Mouse (Mus musculus) G1E (cell line): ENCODE data around the gene Ywhag. TPM values are rescaled to one million over a fixed set of nuclear protein-coding genes. Genes with fewer than 3 reads are reported as not detected.
A peak's percentile ranks its signal among the peaks of the same experiment; 100 is the strongest.

Experiments used
- ATAC-seq: 2 replicates; pipeline ENCODE4 v1.8.0; 2016; ENCODE audit warnings: mild to moderate bottlenecking; ENCODE audit not compliant: insufficient number of reproducible peaks, poor library complexity, low FRiP score, severe bottlenecking; ENCODE audit errors: extremely low read depth
- DNase-seq: peaks from one replicate; pipeline ENCODE4 v3.0.0; 2012; ENCODE audit warnings: low spot score
- H3K27me3 ChIP-seq: 2 replicates; pipeline ENCODE4 v1.6.1; 2012; ENCODE audit warnings: mild to moderate bottlenecking, low read length, inconsistent platforms; ENCODE audit not compliant: insufficient read depth
- H3K36me3 ChIP-seq: replicated peaks from 2 replicates; pipeline ENCODE3; 2012; ENCODE audit warnings: mild to moderate bottlenecking, inconsistent platforms
- H3K4me1 ChIP-seq: 2 replicates; pipeline ENCODE4 v1.6.1; 2012; ENCODE audit warnings: low read depth, low read length, inconsistent platforms, mixed read lengths; ENCODE audit not compliant: insufficient read depth
- H3K4me3 ChIP-seq: 2 replicates; pipeline ENCODE4 v1.5.1; 2012; ENCODE audit warnings: low read depth, mild to moderate bottlenecking, inconsistent platforms, low read length, moderate library complexity, mixed read lengths
- H3K9me3 ChIP-seq: replicated peaks from 2 replicates; pipeline ENCODE4 v1.6.1; 2012; ENCODE audit warnings: inconsistent platforms
- CTCF ChIP-seq: IDR thresholded peaks from 2 replicates; pipeline ENCODE4 v1.5.1; 2012; ENCODE audit warnings: low read depth, low read length, inconsistent platforms, mixed read lengths
- GATA1 ChIP-seq: IDR thresholded peaks from 2 replicates; pipeline ENCODE4 v1.6.1; 2012; ENCODE audit warnings: borderline replicate concordance, low read length, inconsistent platforms, mixed read lengths
- GATA2 ChIP-seq: IDR thresholded peaks from 2 replicates; pipeline ENCODE4 v1.6.1; 2012; ENCODE audit warnings: low read depth, low read length, inconsistent platforms, borderline replicate concordance
- POLR2AphosphoS5 ChIP-seq: IDR thresholded peaks from 2 replicates; pipeline ENCODE4 v1.6.1; 2012; ENCODE audit warnings: low read depth, low read length, inconsistent platforms; ENCODE audit not compliant: insufficient replicate concordance
- TAL1 ChIP-seq: conservative IDR thresholded peaks from 2 replicates; pipeline ENCODE4 v1.6.1; 2012; ENCODE audit warnings: low read depth, low read length, inconsistent platforms, mixed read lengths
- polyA plus RNA-seq: library from polyadenylated mRNA; stranded (reverse); fragments of >175 nt; gene quantifications from 2 replicates; pipeline ENCODE4 v1.2.3, GENCODE M21; 2012
- total RNA-seq, 2 experiments: library from RNA; stranded (forward) in 1 of 2; stranded (reverse) in 1 of 2; fragments of 200-1000 nt in 1 of 2; fragments of >200 nt in 1 of 2; fragmentation: Nextera tagmentation in 1 of 2; gene quantifications; 2 replicates each; pipeline ENCODE4 v1.2.3; 2014 to 2017

Gene Ywhag
- 168 and 200 TPM in 2 replicates for total RNA-seq (2014; fragmentation: Nextera tagmentation)
- 73.5 and 99.8 TPM in 2 replicates for total RNA-seq (2017)
- polyA plus RNA-seq = 246 and 281 TPM in 2 replicates

DNA sequence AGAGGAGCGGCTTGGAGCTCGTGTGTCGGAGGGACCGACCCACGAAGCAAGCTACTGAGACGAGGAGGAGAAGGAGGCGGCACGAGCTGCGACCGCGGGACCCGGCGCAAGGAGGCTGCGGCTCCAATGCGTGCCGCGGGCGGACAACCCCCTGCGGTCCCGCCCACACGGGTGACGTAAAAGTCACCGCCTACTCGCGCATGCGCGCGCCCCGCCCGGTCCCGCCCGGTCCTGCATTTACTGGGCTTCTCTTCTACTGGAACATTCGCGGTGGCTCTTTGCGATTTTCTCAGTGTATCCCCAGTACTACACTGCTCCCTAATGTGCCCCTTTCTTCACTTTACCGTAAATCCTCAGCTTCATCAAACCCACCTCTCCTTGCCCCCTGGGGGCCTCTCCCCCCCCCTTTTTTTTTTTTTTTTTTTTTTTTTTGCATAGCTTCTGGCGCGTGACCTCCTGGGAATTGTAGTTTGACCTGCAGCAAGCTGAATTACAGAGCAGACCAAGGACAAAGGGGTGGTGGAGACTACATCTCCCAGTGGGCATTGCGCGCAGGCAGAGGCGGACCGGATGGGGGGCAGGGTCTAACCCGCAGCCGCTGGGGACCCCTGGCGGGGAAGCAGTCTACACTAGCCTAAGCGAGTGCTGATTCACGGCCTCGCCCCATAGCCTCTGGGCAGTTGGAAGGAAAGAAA, at the start of gene Ywhag:
Gene Ywhag (minus strand): TSS at position 136 of the 695 bp plus-strand sequence.
- TF ChIP-seq CTCF = 0 out of 2 replicates have a peak, but pooled peaks have one; percentile 3
- no peak for TF ChIP-seq POLR2AphosphoS5
- no peak for TF ChIP-seq TAL1
- TF ChIP-seq GATA1 = no peak
- TF ChIP-seq GATA2 = no peak
- H3K27me3 ChIP-seq = no peaks in the 10 kb centered on the region

DNA sequence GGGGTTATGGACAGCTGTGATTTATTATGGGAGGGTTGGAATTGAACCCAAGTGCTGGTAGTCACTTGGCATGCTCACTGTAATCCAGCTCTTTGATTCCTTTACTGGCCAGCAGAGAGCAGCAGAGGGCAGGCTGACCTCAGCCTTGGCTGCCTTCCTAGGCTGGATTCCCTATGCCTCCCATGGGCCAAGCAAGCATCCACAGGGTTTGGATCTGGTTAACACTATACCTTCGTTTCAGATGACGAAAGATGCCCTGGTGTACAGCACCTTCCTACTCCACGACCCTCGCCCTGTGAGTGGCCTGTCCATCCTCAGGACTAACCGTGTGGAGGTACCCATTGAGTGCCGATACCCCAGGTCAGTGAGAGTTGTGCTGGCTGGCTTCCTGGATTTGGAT, 48.0 kb upstream of the Ywhag start:
- Histone ChIP-seq H3K36me3 (no peaks in the 10 kb centered on the region), H3K4me1 (no peaks in the 10 kb centered on the region), H3K27me3 (peaks cover 26% of the 10 kb centered on the region), H3K9me3 (no peaks in the 10 kb centered on the region), H3K4me3 (no peak overlapping the region)
- no peak; the same call in 1 of the 2 replicates for ATAC-seq
- TF ChIP-seq CTCF (peak; percentile 84), GATA1 (no peak)
- DNase-seq = peak; percentile 38

More for the DNA sequence above, at the start of gene Ywhag:
- Histone ChIP-seq H3K9me3 (no peaks in the 10 kb centered on the region), H3K36me3 (peaks cover 29% of the 10 kb centered on the region), H3K4me3 (peak within 1 kb of the TSS; percentile 100), H3K4me1 (peaks cover 38% of the 10 kb centered on the region)
- DNase-seq (peak; percentile 88), ATAC-seq (peak; percentile 97)

DNA sequence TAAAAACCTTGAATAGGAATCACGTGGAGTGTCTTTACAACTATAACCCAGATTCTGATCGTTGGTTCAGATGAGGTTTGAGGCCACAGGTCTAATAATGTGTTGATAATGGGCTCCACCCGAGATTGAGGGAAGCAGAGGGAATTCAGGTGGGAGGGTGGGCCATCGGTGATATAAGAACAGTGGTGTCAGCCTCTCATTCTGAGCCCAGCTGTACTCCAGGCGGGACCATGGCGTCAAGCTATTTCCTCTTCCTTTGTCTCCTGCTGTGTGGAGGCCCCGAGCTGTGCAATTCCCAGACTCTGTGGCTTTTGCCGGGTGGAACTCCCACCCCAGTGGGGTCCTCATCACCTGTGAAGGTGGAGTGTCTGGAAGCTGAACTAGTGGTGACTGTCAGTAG, 45.5 kb upstream of the Ywhag start, which contains the start of gene Zp3:
Gene Zp3 (plus strand): TSS at position 196 of the 400 bp plus-strand sequence.
- DNase-seq (no peak), ATAC-seq (no peak)
- Histone ChIP-seq H3K36me3 (no peaks in the 10 kb centered on the region), H3K4me1 (peaks cover 7% of the 10 kb centered on the region), H3K27me3 (peaks cover 24% of the 10 kb centered on the region), H3K4me3 (no peak within 1 kb of the TSS), H3K9me3 (no peaks in the 10 kb centered on the region)
- TF ChIP-seq CTCF (no peak), TAL1 (no peak), GATA1 (no peak), GATA2 (no peak), POLR2AphosphoS5 (no peak)

DNA sequence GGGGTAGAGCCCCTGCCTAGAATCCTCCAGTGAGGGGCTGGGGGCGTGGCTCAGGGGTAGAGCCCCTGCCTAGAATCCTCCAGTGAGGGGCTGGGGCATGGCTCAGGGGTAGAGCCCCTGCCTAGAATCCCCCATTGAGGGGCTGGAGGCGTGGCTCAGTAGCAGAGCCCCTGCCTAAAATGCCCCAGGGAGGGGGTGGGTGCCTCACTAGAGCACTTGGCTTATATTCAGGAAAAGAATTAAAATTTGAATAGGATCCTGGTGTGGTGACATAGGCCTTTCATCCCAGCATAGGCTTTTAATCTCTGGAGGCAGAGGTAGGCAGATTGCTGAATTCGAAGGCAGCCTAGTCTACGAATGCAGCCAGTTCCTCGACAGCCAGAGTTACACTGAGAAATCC, 45.0 kb upstream of the Ywhag start:
- TF ChIP-seq GATA1 (no peak), CTCF (no peak), TAL1 (no peak), POLR2AphosphoS5 (no peak)
- Histone ChIP-seq H3K4me3 (no peak overlapping the region), H3K36me3 (no peaks in the 10 kb centered on the region), H3K27me3 (peaks cover 27% of the 10 kb centered on the region), H3K9me3 (no peaks in the 10 kb centered on the region), H3K4me1 (peaks cover 10% of the 10 kb centered on the region)
- DNase-seq (no peak), ATAC-seq (no peak)

DNA sequence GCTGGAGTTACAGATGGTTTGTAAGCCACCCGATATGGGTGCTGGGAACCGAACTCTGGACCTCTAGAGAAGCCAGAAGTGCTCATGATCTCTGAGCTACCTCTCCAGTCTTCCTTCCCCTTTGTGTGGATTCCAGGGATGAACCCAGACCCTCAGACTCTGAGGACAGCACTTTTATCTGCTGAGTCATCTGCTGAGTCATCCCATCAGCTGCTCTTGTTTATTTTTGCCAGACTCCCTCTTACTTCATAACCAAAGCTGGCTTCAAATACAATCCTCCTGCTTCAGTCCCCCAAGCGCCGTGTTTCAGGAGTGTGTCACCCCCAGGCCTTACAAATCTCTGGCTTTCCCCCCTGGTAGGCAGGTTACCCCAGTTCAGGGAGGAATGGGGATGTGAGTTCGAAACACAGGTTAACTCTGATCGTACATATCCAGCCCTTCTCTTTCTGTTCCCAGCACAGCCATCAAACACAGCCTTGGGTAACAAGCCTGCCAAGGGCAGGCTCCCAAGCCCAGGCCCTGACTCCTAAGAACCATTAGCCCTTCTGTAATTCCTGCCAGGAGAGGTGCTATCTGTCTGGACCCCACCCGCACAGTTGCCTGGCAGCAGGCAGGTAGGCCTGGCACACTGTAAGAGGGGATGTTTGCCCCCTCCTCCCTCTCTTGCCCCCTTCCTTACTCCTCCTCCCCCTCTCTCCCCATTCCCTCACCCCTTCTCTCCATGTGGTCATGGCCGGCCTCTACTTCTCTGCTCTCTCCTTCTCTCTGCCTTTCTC, 41.7 kb upstream of the Ywhag start:
- Histone ChIP-seq H3K9me3 (no peaks in the 10 kb centered on the region), H3K36me3 (no peaks in the 10 kb centered on the region), H3K4me3 (no peak overlapping the region), H3K27me3 (peaks cover 30% of the 10 kb centered on the region), H3K4me1 (peaks cover 13% of the 10 kb centered on the region)
- TF ChIP-seq POLR2AphosphoS5 (no peak), GATA2 (no peak)
- ATAC-seq (no peak), DNase-seq (no peak)

DNA sequence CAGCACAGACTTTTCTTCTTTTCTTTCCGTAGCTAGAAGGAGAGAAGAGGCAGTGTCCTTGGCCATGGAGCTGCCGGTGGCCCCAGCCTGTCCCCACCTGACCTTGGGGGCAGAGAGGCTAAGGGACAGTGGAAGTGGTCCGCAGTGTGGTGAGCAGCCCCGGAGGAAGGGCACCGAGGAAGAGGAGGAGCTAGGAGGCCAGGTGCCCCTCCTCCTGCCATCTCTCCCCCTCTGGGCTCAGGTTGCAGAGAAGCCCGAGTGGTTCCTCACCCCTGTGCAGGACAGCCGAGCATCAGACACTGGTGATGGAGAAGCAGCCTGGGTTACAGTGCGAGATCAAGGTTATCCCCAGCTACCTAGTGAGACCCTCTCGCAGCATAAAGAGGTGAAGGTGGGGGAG, 39.9 kb upstream of the Ywhag start, which contains the start of gene Ssc4d:
Gene Ssc4d (minus strand): TSS at position 167 of the 400 bp plus-strand sequence.
- DNase-seq = no peak
- Histone ChIP-seq H3K36me3 (no peaks in the 10 kb centered on the region), H3K27me3 (peaks cover 25% of the 10 kb centered on the region), H3K4me3 (no peak within 1 kb of the TSS), H3K9me3 (no peaks in the 10 kb centered on the region), H3K4me1 (peaks cover 13% of the 10 kb centered on the region)
- no peak for TF ChIP-seq TAL1
- no peak for TF ChIP-seq GATA1
- TF ChIP-seq GATA2 = no peak
- no peak for TF ChIP-seq POLR2AphosphoS5
- no peak for ATAC-seq
